Mouse (Mus musculus): ENCODE measurements around the gene Zfx.

The Zfx gene

DNA sequence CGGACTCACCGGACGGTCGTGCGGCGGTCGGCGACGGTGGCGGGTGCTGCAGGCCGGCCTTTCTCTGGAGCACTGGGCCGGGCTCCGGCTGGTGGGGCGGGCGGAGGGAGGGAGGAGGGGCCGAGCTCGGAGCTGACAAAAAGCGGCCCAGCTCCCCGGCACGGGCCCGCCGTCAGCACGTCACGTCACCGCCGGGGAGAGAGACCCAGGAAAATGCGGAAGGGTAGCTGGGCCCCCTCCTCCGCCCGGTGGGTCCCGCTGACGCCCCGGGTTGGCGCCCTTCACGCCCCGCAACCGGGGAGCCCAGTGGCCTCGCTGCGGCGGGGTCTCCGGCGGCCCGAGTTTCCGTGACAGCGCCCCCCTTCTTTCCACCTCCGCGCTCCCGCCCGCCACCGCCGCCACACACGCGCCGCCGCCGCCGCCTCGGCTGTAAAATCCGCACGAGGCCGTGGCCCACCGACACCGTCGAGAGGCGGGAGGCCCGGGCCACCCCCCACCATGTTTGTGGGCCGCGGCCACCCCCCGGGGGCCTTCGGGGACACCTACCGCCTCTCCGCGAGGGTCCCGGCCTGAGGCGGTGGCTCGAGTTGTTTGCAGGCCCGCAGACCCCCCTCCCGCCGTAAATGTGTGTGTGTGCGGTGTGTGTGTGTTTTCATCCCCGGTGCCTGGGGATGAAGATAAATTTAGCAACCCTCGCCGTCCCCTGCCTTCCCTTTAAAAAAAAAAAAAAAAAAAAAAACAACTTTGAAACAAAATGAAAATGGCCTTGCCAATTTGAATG, at the start of gene Zfx:
Zfx (minus strand) TSS at position 644 of the 781 bp plus-strand sequence.
- DNase-seq (ENCODE audit: low read depth, low spot score) = no peak

DNA sequence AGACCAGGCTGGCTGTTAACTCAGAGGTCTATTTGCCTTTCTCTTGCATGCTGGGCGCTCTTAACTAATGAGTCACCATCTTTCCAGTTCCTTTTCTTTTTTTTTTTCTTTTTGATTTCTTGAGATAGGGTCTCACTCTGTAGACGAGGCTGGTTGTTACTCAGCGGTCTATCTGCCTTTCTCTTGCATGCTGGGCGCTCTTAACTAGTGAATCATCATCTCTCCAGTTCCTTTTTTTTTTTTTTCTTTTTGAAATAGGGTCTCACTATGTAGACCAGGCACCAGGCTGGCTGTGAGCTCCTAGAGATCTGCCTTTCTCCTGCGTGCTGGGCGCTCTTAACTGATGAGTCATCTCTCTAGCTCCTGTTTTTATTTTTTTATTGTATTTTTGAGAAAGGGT, 45.8 kb upstream of the Zfx start:
- no peak for DNase-seq (ENCODE audit: low read depth, low spot score)

DNA sequence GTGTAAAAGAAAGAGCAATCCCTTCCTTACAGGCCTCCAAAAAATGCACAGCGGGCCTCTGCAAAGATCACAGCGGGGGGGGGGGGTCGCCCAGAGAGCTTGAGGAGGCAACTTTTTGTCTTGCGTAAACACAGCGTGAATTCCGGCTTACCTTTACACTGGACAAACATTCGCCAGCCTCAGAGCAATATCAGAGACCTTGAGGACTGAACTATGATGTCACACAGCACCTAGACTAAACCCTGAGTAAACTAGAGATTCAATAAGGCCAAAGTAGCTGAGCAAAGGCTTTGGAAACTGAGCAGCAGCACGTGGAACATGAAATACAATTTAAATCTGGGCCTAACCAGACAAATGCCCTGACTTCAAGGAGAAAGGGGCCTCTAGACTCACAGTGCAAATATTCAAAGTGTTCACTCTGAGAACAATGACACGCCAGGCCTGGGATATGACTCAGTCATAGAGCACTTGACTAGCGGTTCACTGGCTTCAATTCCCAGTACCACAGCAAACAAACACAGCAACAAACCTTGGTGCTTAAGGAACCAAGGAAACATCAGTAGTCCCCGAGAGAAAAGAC, 28.8 kb upstream of the Zfx start:
- no peak for DNase-seq (ENCODE audit: low read depth, low spot score)

DNA sequence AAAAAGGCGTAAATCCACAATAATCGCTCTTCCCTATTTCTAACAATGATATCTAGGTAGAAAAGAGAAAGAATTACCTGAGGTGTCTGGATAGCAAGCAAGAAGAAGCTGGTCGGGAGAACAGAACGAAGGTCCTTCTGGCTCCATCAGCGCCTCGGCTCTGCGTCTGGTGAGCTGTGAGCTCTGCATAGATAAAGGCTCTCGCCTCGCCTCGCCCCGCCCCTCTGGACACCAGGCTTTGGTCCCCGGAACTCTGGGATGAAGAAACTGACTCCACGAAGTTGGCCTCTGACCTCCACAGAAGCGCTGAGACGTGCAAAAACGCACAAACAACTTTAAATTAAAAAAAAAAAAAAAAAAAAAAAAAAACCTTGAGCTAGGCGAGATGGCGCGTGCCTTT, 27.0 kb upstream of the Zfx start:
- DNase-seq (ENCODE audit: low read depth, low spot score) = no peak

DNA sequence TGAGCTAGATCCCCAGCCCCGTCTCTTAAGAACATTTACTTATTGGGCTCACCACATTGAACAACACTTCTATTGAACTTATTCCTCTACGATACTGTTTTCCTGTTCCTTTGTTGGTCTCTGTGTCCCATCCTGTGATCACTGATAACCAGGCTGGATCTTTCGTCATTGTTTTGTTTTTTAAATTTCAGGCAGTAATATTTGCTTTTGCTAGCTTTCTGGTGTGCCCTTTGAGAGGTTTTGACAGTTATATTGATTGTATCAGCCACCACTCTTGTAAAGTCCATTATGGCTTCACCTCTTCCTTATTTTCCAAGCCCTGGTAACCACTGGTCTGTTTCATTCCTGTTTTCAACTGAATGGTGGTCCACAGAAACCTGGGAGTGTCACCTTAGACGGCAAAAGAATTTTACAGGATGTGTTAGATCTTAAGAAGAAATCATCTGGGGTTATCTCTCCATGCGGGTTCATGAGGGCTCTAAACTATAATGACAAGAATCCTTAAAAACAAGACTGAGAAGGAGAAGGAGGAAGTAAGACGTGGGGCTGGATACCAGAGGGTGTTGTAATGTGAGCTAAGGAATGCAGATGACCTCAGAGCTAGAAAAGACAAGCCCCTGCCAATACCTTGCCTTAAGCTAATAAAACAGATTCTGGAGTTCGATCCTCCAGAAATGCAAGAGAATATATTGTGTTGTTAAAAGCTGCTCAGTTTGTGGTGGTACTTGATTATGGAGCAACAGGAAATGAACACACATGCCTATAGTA, 18.7 kb upstream of the Zfx start:
- DNase-seq (ENCODE audit: low read depth, low spot score) = no peak

DNA sequence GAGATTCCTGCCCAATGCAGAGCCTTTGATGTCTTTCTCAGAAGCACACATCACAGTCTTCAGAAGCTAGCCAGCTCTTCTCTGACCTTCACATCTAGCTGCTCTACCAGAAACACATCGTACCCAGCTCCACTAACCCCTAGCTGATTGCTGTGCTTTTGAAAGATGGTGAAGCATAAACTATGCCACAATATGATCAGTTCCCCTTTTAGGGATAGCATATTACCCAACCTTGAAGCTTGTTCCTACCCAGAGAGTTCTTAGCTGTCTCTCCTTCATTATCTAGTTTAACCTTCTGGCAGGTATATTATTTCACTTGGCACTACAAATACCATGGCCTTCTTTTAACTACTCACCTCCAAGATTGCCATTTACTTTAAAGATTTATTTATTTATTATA, 16.6 kb upstream of the Zfx start:
- DNase-seq (ENCODE audit: low read depth, low spot score) = no peak

DNA sequence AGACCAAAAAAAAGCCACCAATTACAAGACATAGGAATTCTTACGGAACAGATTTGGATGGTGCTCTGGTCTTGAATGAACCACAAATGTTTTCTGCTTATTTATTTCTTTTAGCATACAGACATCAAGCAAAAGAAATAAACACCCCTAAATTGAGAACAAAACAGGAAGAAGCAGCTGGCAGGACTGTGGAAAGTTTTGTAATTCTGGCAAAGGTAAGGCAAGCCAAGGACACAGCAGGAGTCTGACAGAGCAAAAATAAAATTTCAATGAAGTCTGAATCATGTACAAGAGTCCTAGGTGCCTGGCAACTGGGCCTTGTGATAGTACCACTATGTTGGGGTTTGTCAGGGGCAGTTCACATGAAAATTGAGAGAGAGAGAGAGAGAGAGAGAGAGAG, 14.8 kb upstream of the Zfx start:
- DNase-seq (ENCODE audit: low read depth, low spot score) = no peak

DNA sequence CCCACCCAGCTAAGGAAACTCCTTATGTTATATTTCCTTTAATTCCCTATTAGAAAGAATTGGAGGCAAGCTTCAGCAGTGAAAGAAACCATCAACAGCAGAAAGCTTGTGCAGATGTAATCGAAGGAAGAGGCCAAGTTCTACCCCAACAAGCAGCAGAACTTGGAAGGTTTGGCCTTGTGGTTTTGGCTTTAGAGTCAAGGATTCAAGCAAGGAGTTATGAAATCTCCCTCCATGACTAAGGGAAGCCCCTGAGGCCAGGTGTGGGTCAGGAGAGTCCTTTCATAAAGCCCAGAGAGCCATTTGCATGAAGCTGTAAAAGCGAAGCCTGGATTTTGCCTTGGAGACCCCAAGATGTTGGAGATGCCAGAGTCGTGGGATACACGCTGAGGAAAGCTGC, 11.6 kb upstream of the Zfx start:
- no peak for DNase-seq (ENCODE audit: low read depth, low spot score)

DNA sequence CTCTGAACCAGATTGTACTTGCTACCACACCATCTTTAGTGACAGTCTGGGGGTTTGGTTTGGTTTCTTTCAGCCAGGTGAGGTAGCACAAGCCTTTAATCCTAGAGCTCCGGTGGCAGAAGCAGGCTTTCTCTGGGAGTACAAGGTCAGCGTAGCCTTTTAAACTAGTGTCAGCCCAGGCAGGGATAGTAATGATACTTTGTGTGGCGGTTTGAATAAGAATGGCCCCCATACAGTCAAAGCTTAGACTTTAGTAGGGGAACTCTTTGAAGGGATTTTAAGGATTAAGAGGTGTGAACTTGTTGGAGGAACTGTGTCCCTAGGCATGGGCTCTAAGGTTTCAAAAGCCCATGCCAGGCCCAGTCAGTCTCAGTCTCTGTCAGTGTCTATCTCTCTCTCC, 10.0 kb upstream of the Zfx start:
- no peak for DNase-seq (ENCODE audit: low read depth, low spot score)

DNA sequence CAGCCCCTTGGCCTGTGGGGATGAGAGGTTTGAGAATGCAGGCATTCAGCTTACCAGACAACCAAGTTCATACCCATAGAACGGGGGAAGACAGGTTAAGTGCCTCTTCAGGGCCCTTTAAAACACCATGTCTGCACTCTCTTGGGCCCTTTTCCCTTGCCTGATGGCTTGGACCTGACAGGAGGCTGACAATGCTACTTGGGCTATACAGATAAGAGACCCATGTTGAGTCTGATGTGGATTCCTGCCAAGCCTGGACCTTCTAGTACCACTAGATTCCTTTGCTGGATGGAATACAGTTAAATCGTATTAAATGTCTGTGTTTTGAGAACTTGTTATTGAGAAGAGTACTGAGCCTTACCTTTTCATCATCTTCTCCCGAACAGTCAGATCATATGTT, 8.7 kb upstream of the Zfx start:
- DNase-seq (ENCODE audit: low read depth, low spot score) = no peak

DNA sequence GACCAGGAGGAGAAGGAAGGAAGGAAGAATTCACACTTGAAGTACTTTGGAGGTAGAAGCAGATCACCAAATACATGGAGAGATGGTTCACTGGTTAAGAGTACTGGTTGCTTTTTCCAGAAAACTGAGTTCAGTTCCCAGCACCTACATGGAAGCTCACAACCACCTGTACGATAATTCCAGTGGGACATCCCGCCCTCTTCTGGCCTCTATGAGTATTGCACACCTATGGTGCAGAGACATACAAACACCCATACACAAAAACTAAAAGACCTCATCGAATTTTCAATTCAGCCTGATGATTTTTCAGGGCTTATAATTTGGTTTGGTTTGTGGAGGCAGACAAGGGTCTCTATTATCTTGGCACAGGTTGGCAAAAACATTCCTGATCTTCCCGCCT, 6.2 kb upstream of the Zfx start:
- no peak for DNase-seq (ENCODE audit: low read depth, low spot score)

DNA sequence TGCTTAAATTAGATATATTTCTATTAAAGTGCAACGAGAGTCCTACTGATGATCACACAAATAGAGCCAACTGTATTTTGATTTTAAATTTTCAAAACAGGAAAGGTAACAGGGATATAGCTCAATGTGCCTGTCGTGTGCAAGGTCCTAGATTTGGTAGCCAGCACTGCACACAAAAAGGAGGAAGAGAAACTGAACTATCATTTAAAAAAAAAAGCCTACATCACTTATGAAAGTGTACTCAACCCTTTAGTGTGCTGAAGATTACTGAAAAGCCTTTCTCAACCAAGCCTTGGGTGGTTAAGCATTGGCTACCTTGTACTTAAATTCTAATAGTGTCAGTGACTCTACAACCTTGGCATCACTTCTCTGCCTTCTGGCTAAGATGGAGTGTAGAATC, 2.4 kb upstream of the Zfx start:
- no peak for DNase-seq (ENCODE audit: low read depth, low spot score)

DNA sequence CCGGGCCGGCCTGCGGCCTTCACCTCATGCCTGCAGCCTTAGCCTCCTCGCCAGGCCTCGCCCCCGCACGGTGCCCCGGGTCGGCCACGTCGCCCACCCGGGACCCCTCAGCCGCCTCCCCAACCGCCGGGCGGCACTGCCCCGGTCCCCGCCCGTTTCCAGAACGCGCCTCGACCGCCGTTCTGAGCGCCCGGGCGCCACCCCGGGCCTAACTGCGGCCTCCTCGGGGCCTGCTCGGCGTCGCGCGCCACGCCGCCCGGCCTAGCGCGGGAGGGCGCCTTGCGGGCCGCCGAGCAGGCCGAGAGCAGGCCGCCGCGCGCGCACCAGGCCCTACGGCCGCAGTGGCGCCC, 818 bp downstream of the Zfx start:
- no peak for DNase-seq (ENCODE audit: low read depth, low spot score)

DNA sequence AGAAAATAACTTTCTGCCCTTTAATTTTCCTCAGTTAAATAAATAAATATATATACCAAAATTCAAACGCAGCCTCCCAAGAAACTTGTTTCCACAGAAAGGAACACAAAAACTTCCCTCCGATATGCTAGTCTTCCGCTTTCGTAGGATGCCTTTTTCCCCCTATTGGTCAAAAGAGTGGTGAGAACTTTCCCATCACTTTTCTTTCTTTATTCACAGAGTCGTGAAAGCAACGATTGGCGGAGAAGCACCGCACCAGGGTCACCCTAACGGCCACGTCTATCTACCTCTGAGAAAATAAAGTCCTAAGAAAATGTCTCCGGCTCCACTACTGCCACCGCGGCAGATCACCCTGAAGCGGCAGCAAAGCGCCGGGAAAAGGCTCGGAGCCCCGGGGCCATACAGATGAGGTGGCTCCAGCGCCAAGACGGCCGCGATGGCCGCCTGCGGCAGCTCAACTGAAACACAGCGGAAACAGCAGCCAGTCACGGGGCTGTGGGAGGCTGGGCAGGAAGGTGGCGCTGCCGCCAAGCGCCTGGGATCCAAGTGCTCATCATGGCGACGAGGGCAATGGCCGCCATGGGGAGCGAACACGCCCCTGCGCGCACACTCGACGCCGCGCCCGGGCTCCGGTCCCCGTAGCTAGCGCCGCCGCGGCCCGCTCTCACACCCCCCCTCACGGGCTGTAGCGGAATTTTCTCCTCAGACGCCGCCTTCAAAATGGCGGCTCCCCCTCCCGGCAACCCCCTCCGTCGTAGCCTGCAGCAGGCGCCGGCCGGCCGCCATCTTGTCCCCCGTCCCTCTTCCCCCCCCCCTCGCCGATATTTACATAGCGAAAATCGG, 1.4 kb downstream of the Zfx start:
- peak; percentile 76 for DNase-seq (ENCODE audit: low read depth, low spot score)

DNA sequence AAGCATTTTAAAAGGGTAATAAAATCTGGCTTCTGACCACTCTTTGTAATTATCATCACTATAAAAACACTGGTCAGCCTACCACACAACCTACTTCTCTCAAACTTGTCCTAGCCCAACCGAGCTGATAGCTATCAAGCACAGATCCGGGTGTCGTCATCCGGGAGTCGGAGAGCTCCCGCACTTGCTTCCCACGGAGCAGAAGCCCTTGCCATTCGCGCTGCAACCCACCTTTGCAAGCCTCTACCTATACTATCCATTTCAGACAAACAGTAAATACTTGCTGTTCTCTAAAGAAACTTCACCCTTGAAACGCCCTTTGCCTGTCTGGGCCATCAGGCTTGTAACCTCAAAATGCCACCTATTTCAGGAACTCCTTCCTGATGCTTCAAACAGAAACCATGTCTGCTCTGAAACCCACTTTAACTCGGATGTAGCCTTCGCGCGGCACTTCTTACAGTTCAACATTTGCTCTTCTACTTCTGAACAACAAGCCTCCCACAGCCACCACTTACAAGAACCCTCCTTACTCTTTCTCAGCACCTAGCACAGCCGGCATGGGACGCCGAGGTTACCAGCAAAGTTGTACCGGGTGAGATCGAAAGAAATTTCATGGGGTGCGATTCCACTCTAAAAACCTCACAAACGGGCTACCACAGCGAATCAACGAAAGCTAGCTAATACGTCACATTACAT, 2.2 kb downstream of the Zfx start:
- no peak for DNase-seq (ENCODE audit: low read depth, low spot score)

DNA sequence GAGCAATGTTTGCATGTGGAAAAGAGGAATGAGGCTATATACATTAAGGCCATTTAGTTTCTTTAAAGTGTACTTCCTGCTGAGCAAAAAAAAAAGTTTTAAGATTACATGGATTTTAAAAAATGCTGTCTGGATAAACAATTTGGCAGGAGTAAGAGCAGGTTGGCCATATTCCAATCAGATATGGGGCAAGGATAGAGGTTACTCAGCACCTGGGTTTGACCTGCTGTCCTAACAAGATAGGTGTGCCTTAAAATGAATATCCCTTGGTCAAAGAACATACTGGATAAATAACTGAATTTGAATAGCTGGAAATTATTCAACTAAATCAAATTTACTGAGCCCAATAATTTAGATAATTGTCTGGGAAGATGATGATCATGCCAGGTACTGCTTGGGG, 5.2 kb downstream of the Zfx start:
- DNase-seq (ENCODE audit: low read depth, low spot score) = no peak

DNA sequence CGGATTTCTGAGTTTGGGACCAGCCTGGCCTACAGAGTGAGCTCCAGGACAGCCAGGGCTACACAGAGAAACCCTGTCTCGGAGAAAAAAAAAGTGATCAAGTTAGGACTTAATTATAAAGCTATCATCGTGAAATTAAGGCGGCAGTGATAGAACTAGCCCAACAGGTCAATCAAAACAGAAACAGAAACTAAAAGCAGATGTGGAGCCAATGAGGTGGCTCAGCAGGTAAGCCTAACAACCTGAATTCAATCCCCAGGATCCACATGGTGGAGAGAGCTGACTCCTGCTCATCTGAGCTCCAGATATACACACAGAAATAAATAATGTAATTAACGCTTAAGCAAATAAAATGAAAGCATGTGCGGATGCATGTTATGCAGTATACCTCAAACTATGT, 7.6 kb downstream of the Zfx start:
- no peak for DNase-seq (ENCODE audit: low read depth, low spot score)

DNA sequence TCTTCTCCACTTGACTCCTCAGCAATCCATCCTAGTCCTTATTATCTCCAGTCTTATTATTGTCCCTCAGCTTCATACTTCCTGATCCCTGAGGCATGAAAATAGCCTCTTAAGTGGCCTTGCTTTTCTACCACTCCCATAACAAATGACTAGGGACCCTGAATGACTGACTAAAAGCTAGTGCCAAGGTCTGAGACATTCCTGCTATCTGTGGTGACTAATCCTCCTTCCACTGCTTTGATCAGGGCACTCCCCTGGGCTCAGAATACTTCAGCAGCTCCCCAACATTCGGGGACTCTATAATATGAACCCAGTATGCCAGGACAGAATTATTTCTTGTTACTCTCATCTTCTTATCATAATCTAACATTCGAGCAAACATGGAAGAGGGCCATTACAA, 17.5 kb downstream of the Zfx start:
- DNase-seq (ENCODE audit: low read depth, low spot score) = no peak

DNA sequence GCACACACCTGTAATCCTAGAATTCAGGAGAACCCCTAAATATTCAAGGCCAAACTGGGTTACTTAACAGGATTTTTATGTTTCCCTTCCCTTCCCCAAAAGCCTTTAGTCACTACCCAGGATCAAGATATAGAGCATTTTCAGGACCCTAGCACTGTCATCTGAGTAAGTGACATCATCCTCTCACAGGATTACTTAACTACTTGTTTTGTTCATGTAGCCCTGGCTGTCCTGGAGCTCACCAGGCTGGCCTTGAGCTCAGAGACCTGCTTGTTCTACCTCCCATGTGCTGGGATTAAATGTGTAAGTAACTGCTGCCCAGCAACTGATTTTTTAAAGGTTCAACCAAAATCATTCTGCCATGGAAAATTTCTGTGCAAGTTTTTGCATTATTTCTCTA, 20.6 kb downstream of the Zfx start:
- no peak for DNase-seq (ENCODE audit: low read depth, low spot score)

DNA sequence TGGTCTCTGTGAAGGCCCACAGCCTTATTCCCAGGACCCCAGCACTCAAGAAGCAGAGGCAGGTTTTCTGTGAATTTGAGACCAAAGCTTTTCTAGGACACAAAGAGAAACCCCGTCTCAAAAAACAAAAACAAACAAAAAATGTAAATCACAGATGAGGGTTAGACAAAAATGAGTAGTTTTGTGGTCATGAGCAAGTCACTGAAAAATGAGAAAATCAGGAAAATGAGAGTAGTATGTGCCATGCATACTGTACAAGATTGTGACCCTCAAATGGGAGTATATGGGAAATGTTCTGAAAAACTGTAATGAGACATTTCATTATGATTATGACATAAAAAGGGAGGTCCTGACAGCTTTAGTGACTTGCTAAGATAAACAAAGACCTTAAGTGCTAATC, 22.9 kb downstream of the Zfx start:
- DNase-seq (ENCODE audit: low read depth, low spot score) = no peak

DNA sequence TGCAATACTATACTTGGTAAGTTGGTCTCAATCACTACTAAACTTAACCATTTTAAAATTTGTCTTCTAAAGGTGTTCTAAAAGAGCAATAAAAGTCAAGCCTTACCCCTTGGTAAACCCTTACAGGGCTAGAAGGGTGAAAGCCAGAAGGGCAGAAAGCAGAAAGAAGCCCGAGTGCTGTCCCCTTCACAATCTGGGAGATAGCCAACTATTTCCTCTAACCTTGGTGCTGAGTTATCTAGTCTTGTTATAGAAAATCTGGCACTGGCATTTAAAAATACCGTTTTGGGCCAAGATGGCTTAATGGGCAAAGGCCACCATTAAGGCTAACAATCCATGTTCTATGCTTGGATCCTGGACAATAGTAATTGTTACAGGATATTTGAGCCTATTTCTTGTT, 32.5 kb downstream of the Zfx start:
- DNase-seq (ENCODE audit: low read depth, low spot score) = no peak

DNA sequence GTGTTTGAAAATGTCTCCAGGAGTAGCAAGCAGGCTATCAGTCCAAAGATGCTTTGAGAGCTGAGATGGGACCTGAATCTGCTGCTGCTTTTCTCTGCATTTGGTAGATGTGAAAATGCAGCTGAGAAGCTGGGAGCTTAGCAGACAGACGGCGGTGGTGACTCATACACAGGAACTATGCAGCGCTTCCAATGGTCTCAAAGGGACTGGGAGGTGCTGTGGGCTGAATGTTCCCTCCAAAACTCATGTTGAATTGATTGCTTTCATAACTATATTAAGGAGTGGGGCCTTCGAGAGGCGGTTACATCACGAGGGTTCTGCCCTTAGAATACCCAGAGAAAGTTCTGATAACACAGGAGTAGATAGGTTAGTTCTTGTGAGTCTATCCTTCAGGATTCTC, 62.3 kb downstream of the Zfx start:
- DNase-seq (ENCODE audit: low read depth, low spot score) = no peak
